Mouse (Mus musculus) midbrain, embryonic 16.5 days (tissue): ENCODE results near the gene Podxl2. TPM values are rescaled to one million over a fixed set of nuclear protein-coding genes. Genes with fewer than 3 reads are reported as not detected.

ENCODE experiments used
- ATAC-seq: fragments of 200-750 bp; cut with Nextera tagmentation; 2 replicates; pipeline ENCODE4 v1.8.0; 2017; ENCODE audit warnings: moderate TSS enrichment
- H3K27ac ChIP-seq: fragments of 300-500 bp; sonication (generic); 2 replicates; pipeline ENCODE4 v1.5.1; 2014; ENCODE audit warnings: mild to moderate bottlenecking, low read length, mixed read lengths
- H3K27me3 ChIP-seq: fragments of 300-500 bp; sonication (generic); 2 replicates; pipeline ENCODE4 v1.6.1; 2014; ENCODE audit warnings: low read depth, low read length, mixed read lengths; ENCODE audit not compliant: control insufficient read depth, insufficient read depth
- H3K36me3 ChIP-seq: fragments of 300-500 bp; sonication (generic); 2 replicates; pipeline ENCODE4 v1.6.1; 2014; ENCODE audit warnings: mild to moderate bottlenecking, low read length, moderate library complexity, mixed read lengths; ENCODE audit not compliant: control insufficient read depth, insufficient read depth
- H3K4me1 ChIP-seq: fragments of 300-500 bp; sonication (generic); 2 replicates; pipeline ENCODE4 v1.6.1; 2014; ENCODE audit warnings: mild to moderate bottlenecking, low read length, mixed read lengths; ENCODE audit not compliant: control insufficient read depth, insufficient read depth
- H3K4me2 ChIP-seq: fragments of 300-500 bp; sonication (generic); 2 replicates; pipeline ENCODE4 v1.6.1; 2014; ENCODE audit warnings: mild to moderate bottlenecking, low read length, mixed read lengths
- H3K4me3 ChIP-seq: fragments of 300-500 bp; sonication (generic); 2 replicates; pipeline ENCODE4 v1.5.1; 2014; ENCODE audit warnings: low read depth, mild to moderate bottlenecking, low read length, moderate library complexity, mixed read lengths
- H3K9ac ChIP-seq: fragments of 300-500 bp; sonication (generic); 2 replicates; pipeline ENCODE4 v1.6.1; 2014; ENCODE audit warnings: low read depth, low read length, mixed read lengths
- H3K9me3 ChIP-seq: fragments of 300-500 bp; sonication (generic); replicated peaks from 2 replicates; pipeline ENCODE4 v1.6.1; 2014; ENCODE audit warnings: mild to moderate bottlenecking, low read length, mixed read lengths; ENCODE audit not compliant: control insufficient read depth, poor library complexity, severe bottlenecking
- WGBS: fragments of 180-500 bp; shearing (Covaris S2); extraction: QIAGEN DNeasy Blood & Tissue Kit; methylation state at CpG from one replicate; pipeline ENCODE4 v1.1.7; 2014; 5-methylcytosine and 5-hydroxymethylcytosine counted together
- polyA plus RNA-seq: library from polyadenylated mRNA; unstranded; fragments of >200 nt; fragmentation: Nextera tagmentation; extraction: Ambion mirVana; gene quantifications from 2 replicates; pipeline ENCODE4 v1.2.1, GENCODE M21; 2015

The Podxl2 gene
- polyA plus RNA-seq, 1 experiment from 2014 or later = 671 TPM

GRCm38 (mm10) chr6:88837999-88838398 lies 36.8 kb downstream of the Podxl2 start:
- H3K36me3 ChIP-seq = peaks cover 13% of the 10 kb centered on the region
- H3K9ac ChIP-seq = no peak overlapping the region
- ATAC-seq = no peak
- H3K27ac ChIP-seq = no peak overlapping the region
- H3K4me3 ChIP-seq = no peak overlapping the region
- no peaks in the 10 kb centered on the region for H3K9me3 ChIP-seq
- no peak overlapping the region for H3K4me2 ChIP-seq
- H3K4me1 ChIP-seq = peaks cover 13% of the 10 kb centered on the region
- H3K27me3 ChIP-seq = no peaks in the 10 kb centered on the region
- WGBS = 92% methylated on average over 12 of the region's 12 CpGs

- Histone ChIP-seq H3K9ac (no peak overlapping the region), H3K27me3 (no peaks in the 10 kb centered on the region), H3K4me3 (no peak overlapping the region), H3K4me2 (no peak overlapping the region), H3K27ac (no peak overlapping the region), H3K36me3 (peaks cover 13% of the 10 kb centered on the region), H3K4me1 (peaks cover 11% of the 10 kb centered on the region), H3K9me3 (no peaks in the 10 kb centered on the region)
- 88% methylated on average over 28 of the region's 28 CpGs for WGBS
- ATAC-seq = no peak
Observed at GRCm38 (mm10) chr6:88836178-88836819, 38.5 kb downstream of the Podxl2 start.

GRCm38 (mm10) chr6:88835047-88835446 lies 39.8 kb downstream of the Podxl2 start:
- Histone ChIP-seq H3K36me3 (peaks cover 13% of the 10 kb centered on the region), H3K4me3 (no peak overlapping the region), H3K4me2 (no peak overlapping the region), H3K4me1 (peaks cover under 1% of the 10 kb centered on the region), H3K9me3 (no peaks in the 10 kb centered on the region), H3K27me3 (no peaks in the 10 kb centered on the region), H3K9ac (no peak overlapping the region), H3K27ac (no peak overlapping the region)
- 80% methylated on average over 5 of the region's 5 CpGs for WGBS
- ATAC-seq = no peak

GRCm38 (mm10) chr6:88833340-88834140 lies 41.3 kb downstream of the Podxl2 start:
- ATAC-seq = no peak
- Histone ChIP-seq H3K27ac (no peak overlapping the region), H3K4me3 (no peak overlapping the region), H3K4me1 (no peaks in the 10 kb centered on the region), H3K9ac (no peak overlapping the region), H3K27me3 (no peaks in the 10 kb centered on the region), H3K4me2 (no peak overlapping the region), H3K36me3 (peaks cover 11% of the 10 kb centered on the region), H3K9me3 (no peaks in the 10 kb centered on the region)
- WGBS = 90% methylated on average over 5 of the region's 5 CpGs

GRCm38 (mm10) chr6:88832663-88833062 lies 42.2 kb downstream of the Podxl2 start:
- no peak overlapping the region for H3K4me2 ChIP-seq
- H3K4me3 ChIP-seq = no peak overlapping the region
- no peaks in the 10 kb centered on the region for H3K9me3 ChIP-seq
- H3K4me1 ChIP-seq = no peaks in the 10 kb centered on the region
- no peaks in the 10 kb centered on the region for H3K27me3 ChIP-seq
- WGBS = 68% methylated on average over 5 of the region's 5 CpGs
- H3K27ac ChIP-seq = no peak overlapping the region
- no peak for ATAC-seq
- no peak overlapping the region for H3K9ac ChIP-seq
- H3K36me3 ChIP-seq = peaks cover 6% of the 10 kb centered on the region

- Histone ChIP-seq H3K4me2 (no peak overlapping the region), H3K4me1 (no peaks in the 10 kb centered on the region), H3K36me3 (peaks cover 5% of the 10 kb centered on the region), H3K27me3 (no peaks in the 10 kb centered on the region), H3K4me3 (no peak overlapping the region), H3K27ac (no peak overlapping the region), H3K9me3 (no peaks in the 10 kb centered on the region), H3K9ac (no peak overlapping the region)
- 26% methylated on average over 8 of the region's 8 CpGs for WGBS
- peak; percentile 64 for ATAC-seq
Observed at GRCm38 (mm10) chr6:88831456-88831855, 43.4 kb downstream of the Podxl2 start.

GRCm38 (mm10) chr6:88830112-88830702 lies 44.6 kb downstream of the Podxl2 start:
- no peaks in the 10 kb centered on the region for H3K27me3 ChIP-seq
- H3K36me3 ChIP-seq = no peaks in the 10 kb centered on the region
- no peak overlapping the region for H3K4me3 ChIP-seq
- no peak overlapping the region for H3K9ac ChIP-seq
- H3K4me1 ChIP-seq = no peaks in the 10 kb centered on the region
- ATAC-seq = no peak
- WGBS = 83% methylated on average over 6 of the region's 6 CpGs
- H3K9me3 ChIP-seq = no peaks in the 10 kb centered on the region
- no peak overlapping the region for H3K4me2 ChIP-seq
- H3K27ac ChIP-seq = no peak overlapping the region

- Histone ChIP-seq H3K27ac (no peak overlapping the region), H3K27me3 (no peaks in the 10 kb centered on the region), H3K4me1 (no peaks in the 10 kb centered on the region), H3K4me3 (no peak overlapping the region), H3K36me3 (no peaks in the 10 kb centered on the region), H3K9me3 (no peaks in the 10 kb centered on the region), H3K9ac (no peak overlapping the region), H3K4me2 (no peak overlapping the region)
- WGBS = 85% methylated on average over 4 of the region's 4 CpGs
- ATAC-seq = no peak
Observed at GRCm38 (mm10) chr6:88829579-88829978, 45.3 kb downstream of the Podxl2 start.
